Mouse (Mus musculus) thymus, adult 2 months (tissue): Measurements from ENCODE around the gene Hecw2.

Experiments
- CTCF ChIP-seq: fragments of 200-500 bp; IDR thresholded peaks from 2 replicates; pipeline ENCODE4 v1.5.1; 2012; ENCODE audit warnings: mild to moderate bottlenecking, control low read depth, low read length, moderate library complexity, borderline replicate concordance; ENCODE audit not compliant: control insufficient read depth, poor library complexity, insufficient read depth; ENCODE audit errors: extremely low read depth
- POLR2A ChIP-seq: fragments of 200-500 bp; IDR thresholded peaks from 2 replicates; pipeline ENCODE4 v1.6.1; 2012; ENCODE audit warnings: mild to moderate bottlenecking, low read length, control low read depth, moderate library complexity; ENCODE audit not compliant: control insufficient read depth, poor library complexity, insufficient read depth; ENCODE audit errors: extremely low read depth

- TF ChIP-seq POLR2A: no peak
- TF ChIP-seq CTCF: no peak
Observed at GRCm38 (mm10) chr1:54059731-54060130, 135.2 kb downstream of the Hecw2 start.
